Mouse (Mus musculus): ENCODE results near the gene Ccdc124.

The Ccdc124 gene

GRCm38 (mm10) chr8:70868559-70869198, 5.1 kb downstream of the Ccdc124 start:
- DNase-seq: peak; percentile 69

GRCm38 (mm10) chr8:70866566-70866965, 7.2 kb downstream of the Ccdc124 start:
- no peak for DNase-seq

- DNase-seq: no peak
These were observed 7.7 kb downstream of the Ccdc124 start for GRCm38 (mm10) chr8:70866001-70866520.

GRCm38 (mm10) chr8:70865350-70866000, 8.3 kb downstream of the Ccdc124 start:
- DNase-seq: peak; percentile 99

GRCm38 (mm10) chr8:70864712-70865221, 9.0 kb downstream of the Ccdc124 start:
- no peak for DNase-seq

- DNase-seq: no peak
These were observed 9.6 kb downstream of the Ccdc124 start for GRCm38 (mm10) chr8:70863956-70864711.

- no peak for DNase-seq
These were observed 10.7 kb downstream of the Ccdc124 start, which contains the start of gene Kcnn1 for GRCm38 (mm10) chr8:70862824-70863641. Gene Kcnn1 (minus strand): TSS chr8:70863258.

GRCm38 (mm10) chr8:70857516-70857915, 16.2 kb downstream of the Ccdc124 start:
- DNase-seq: no peak

GRCm38 (mm10) chr8:70856541-70857197, 17.1 kb downstream of the Ccdc124 start:
- DNase-seq: no peak

- DNase-seq: no peak
These were observed 17.7 kb downstream of the Ccdc124 start for GRCm38 (mm10) chr8:70856028-70856427.

- no peak for DNase-seq
These were observed 19.9 kb downstream of the Ccdc124 start for GRCm38 (mm10) chr8:70853863-70854262.

GRCm38 (mm10) chr8:70852595-70853231, 21.0 kb downstream of the Ccdc124 start:
- DNase-seq: no peak

GRCm38 (mm10) chr8:70851837-70852236, 21.9 kb downstream of the Ccdc124 start:
- DNase-seq: no peak

GRCm38 (mm10) chr8:70850947-70851346, 22.8 kb downstream of the Ccdc124 start:
- DNase-seq: no peak

GRCm38 (mm10) chr8:70850132-70850845, 23.4 kb downstream of the Ccdc124 start:
- no peak for DNase-seq

GRCm38 (mm10) chr8:70849333-70849990, 24.3 kb downstream of the Ccdc124 start:
- DNase-seq: no peak

- peak; percentile 64 for DNase-seq
These were observed 27.2 kb downstream of the Ccdc124 start for GRCm38 (mm10) chr8:70846371-70847154.

- DNase-seq: no peak
These were observed 28.6 kb downstream of the Ccdc124 start for GRCm38 (mm10) chr8:70845108-70845507.

GRCm38 (mm10) chr8:70844523-70844922, 29.2 kb downstream of the Ccdc124 start:
- peak; percentile 90 for DNase-seq
